Mouse (Mus musculus): ENCODE measurements around the gene Gabbr1. TPM values are rescaled to one million over a fixed set of nuclear protein-coding genes. Genes with fewer than 3 reads are reported as not detected.
A peak's percentile ranks its signal among the peaks of the same experiment; 100 is the strongest.

The Gabbr1 gene
- 14.3 and 14.5 TPM in 2 replicates for polyA plus RNA-seq (2014; fragmentation: Nextera tagmentation; extraction: Ambion mirVana)

- WGBS: under 1% methylated on average over 43 of the region's 55 CpGs
- ATAC-seq (ENCODE audit: low FRiP score): peak; percentile 81
These were observed at the start of gene Gabbr1 for GRCm38 (mm10) chr17:37045611-37046311. TSS of gene Gabbr1 (plus strand) at chr17:37045966.

GRCm38 (mm10) chr17:36997033-36997735, 48.6 kb upstream of the Gabbr1 start:
- no peaks in the 10 kb centered on the region for H3K36me3 ChIP-seq (ENCODE audit: control insufficient read depth, insufficient read depth, low read length)
- peak; percentile 73; the same call in 1 of the 2 replicates for ATAC-seq (ENCODE audit: low FRiP score)
- H3K4me3 ChIP-seq (ENCODE audit: low read depth, low read length): no peak overlapping the region
- no peak overlapping the region for H3K27ac ChIP-seq (ENCODE audit: low read depth, low read length)
- no peak overlapping the region for H3K9ac ChIP-seq (ENCODE audit: low read length)
- H3K4me2 ChIP-seq: no peak overlapping the region
- 31% methylated on average over 7 of the region's 7 CpGs for WGBS
- H3K9me3 ChIP-seq (ENCODE audit: control insufficient read depth, low read length): no peaks in the 10 kb centered on the region
- DNase-seq (ENCODE audit: low spot score, missing footprints): peak; percentile 99
- H3K27me3 ChIP-seq (ENCODE audit: control insufficient read depth, insufficient read depth, low read length): no peaks in the 10 kb centered on the region
- H3K4me1 ChIP-seq (ENCODE audit: control insufficient read depth, insufficient read depth, low read length): no peaks in the 10 kb centered on the region

More at GRCm38 (mm10) chr17:37045611-37046311, at the start of gene Gabbr1:
- H3K4me1 ChIP-seq (ENCODE audit: control insufficient read depth, insufficient read depth, low read length): peaks cover 20% of the 10 kb centered on the region
- peaks cover 14% of the 10 kb centered on the region for H3K27me3 ChIP-seq (ENCODE audit: control insufficient read depth, insufficient read depth, low read length)
- DNase-seq (ENCODE audit: low spot score, missing footprints): peak; percentile 98
- H3K27ac ChIP-seq (ENCODE audit: low read depth, low read length): peak within 1 kb of the TSS; percentile 79
- H3K4me3 ChIP-seq (ENCODE audit: low read depth, low read length): peak within 1 kb of the TSS; percentile 79
- H3K9ac ChIP-seq (ENCODE audit: low read length): peak within 1 kb of the TSS; percentile 95
- H3K9me3 ChIP-seq (ENCODE audit: control insufficient read depth, low read length): no peaks in the 10 kb centered on the region
- H3K4me2 ChIP-seq: peak within 1 kb of the TSS; percentile 91
- no peaks in the 10 kb centered on the region for H3K36me3 ChIP-seq (ENCODE audit: control insufficient read depth, insufficient read depth, low read length)

- no peak overlapping the region for H3K4me2 ChIP-seq
- peak; percentile 45 for DNase-seq (ENCODE audit: low spot score, missing footprints)
- H3K4me1 ChIP-seq (ENCODE audit: control insufficient read depth, insufficient read depth, low read length): no peaks in the 10 kb centered on the region
- 76% methylated on average over 2 of the region's 2 CpGs for WGBS
- no peaks in the 10 kb centered on the region for H3K27me3 ChIP-seq (ENCODE audit: control insufficient read depth, insufficient read depth, low read length)
- H3K36me3 ChIP-seq (ENCODE audit: control insufficient read depth, insufficient read depth, low read length): no peaks in the 10 kb centered on the region
- no peak overlapping the region for H3K27ac ChIP-seq (ENCODE audit: low read depth, low read length)
- no peaks in the 10 kb centered on the region for H3K9me3 ChIP-seq (ENCODE audit: control insufficient read depth, low read length)
- ATAC-seq (ENCODE audit: low FRiP score): no peak
- H3K4me3 ChIP-seq (ENCODE audit: low read depth, low read length): no peak overlapping the region
- H3K9ac ChIP-seq (ENCODE audit: low read length): no peak overlapping the region
These were observed 47.3 kb upstream of the Gabbr1 start for GRCm38 (mm10) chr17:36998477-36998876.

GRCm38 (mm10) chr17:37000863-37001262, 44.9 kb upstream of the Gabbr1 start, which contains the start of gene Zfp57:
TSS of gene Zfp57 (plus strand) at chr17:37001163.
- no peak for ATAC-seq (ENCODE audit: low FRiP score)
- DNase-seq (ENCODE audit: low spot score, missing footprints): no peak
- H3K27me3 ChIP-seq (ENCODE audit: control insufficient read depth, insufficient read depth, low read length): no peaks in the 10 kb centered on the region
- no peak within 1 kb of the TSS for H3K27ac ChIP-seq (ENCODE audit: low read depth, low read length)
- H3K4me3 ChIP-seq (ENCODE audit: low read depth, low read length): no peak within 1 kb of the TSS
- H3K9me3 ChIP-seq (ENCODE audit: control insufficient read depth, low read length): no peaks in the 10 kb centered on the region
- peak within 1 kb of the TSS; percentile 78 for H3K4me2 ChIP-seq
- 95% methylated on average over 7 of the region's 7 CpGs for WGBS
- H3K9ac ChIP-seq (ENCODE audit: low read length): no peak within 1 kb of the TSS
- H3K36me3 ChIP-seq (ENCODE audit: control insufficient read depth, insufficient read depth, low read length): no peaks in the 10 kb centered on the region
- peaks cover 3% of the 10 kb centered on the region; the same call in 1 of the 2 replicates for H3K4me1 ChIP-seq (ENCODE audit: control insufficient read depth, insufficient read depth, low read length)

- Histone ChIP-seq H3K9ac (ENCODE audit: low read length) (peak overlapping the region; percentile 95), H3K4me3 (ENCODE audit: low read depth, low read length) (peak overlapping the region; percentile 62), H3K4me2 (peak overlapping the region; percentile 78), H3K4me1 (ENCODE audit: control insufficient read depth, insufficient read depth, low read length) (peaks cover 3% of the 10 kb centered on the region; the same call in 1 of the 2 replicates), H3K36me3 (ENCODE audit: control insufficient read depth, insufficient read depth, low read length) (no peaks in the 10 kb centered on the region; the same call in 1 of the 2 replicates), H3K27ac (ENCODE audit: low read depth, low read length) (peak overlapping the region; percentile 80), H3K27me3 (ENCODE audit: control insufficient read depth, insufficient read depth, low read length) (no peaks in the 10 kb centered on the region), H3K9me3 (ENCODE audit: control insufficient read depth, low read length) (no peaks in the 10 kb centered on the region)
- ATAC-seq (ENCODE audit: low FRiP score) (peak; percentile 87), DNase-seq (ENCODE audit: low spot score, missing footprints) (peak; percentile 98)
- WGBS: under 1% methylated on average over 49 of the region's 49 CpGs
These were observed 43.1 kb upstream of the Gabbr1 start for GRCm38 (mm10) chr17:37002364-37003330.

- Histone ChIP-seq H3K9me3 (ENCODE audit: control insufficient read depth, low read length) (no peaks in the 10 kb centered on the region), H3K27me3 (ENCODE audit: control insufficient read depth, insufficient read depth, low read length) (no peaks in the 10 kb centered on the region), H3K4me2 (peak overlapping the region; percentile 78), H3K4me3 (ENCODE audit: low read depth, low read length) (peak overlapping the region; percentile 62), H3K27ac (ENCODE audit: low read depth, low read length) (no peak overlapping the region), H3K9ac (ENCODE audit: low read length) (peak overlapping the region; percentile 95), H3K36me3 (ENCODE audit: control insufficient read depth, insufficient read depth, low read length) (no peaks in the 10 kb centered on the region; the same call in 1 of the 2 replicates), H3K4me1 (ENCODE audit: control insufficient read depth, insufficient read depth, low read length) (peaks cover 3% of the 10 kb centered on the region; the same call in 1 of the 2 replicates)
- no peak for DNase-seq (ENCODE audit: low spot score, missing footprints)
- 45% methylated on average over 4 of the region's 4 CpGs for WGBS
- ATAC-seq (ENCODE audit: low FRiP score): no peak
These were observed 42.4 kb upstream of the Gabbr1 start for GRCm38 (mm10) chr17:37003366-37003765.

- Histone ChIP-seq H3K9me3 (ENCODE audit: control insufficient read depth, low read length) (no peaks in the 10 kb centered on the region), H3K4me2 (no peak overlapping the region), H3K36me3 (ENCODE audit: control insufficient read depth, insufficient read depth, low read length) (peaks cover 10% of the 10 kb centered on the region; the same call in 1 of the 2 replicates), H3K4me3 (ENCODE audit: low read depth, low read length) (no peak overlapping the region), H3K9ac (ENCODE audit: low read length) (no peak overlapping the region), H3K4me1 (ENCODE audit: control insufficient read depth, insufficient read depth, low read length) (peaks cover 3% of the 10 kb centered on the region; the same call in 1 of the 2 replicates), H3K27me3 (ENCODE audit: control insufficient read depth, insufficient read depth, low read length) (no peaks in the 10 kb centered on the region), H3K27ac (ENCODE audit: low read depth, low read length) (no peak overlapping the region)
- ATAC-seq (ENCODE audit: low FRiP score): no peak
- 93% methylated on average over 6 of the region's 6 CpGs for WGBS
- DNase-seq (ENCODE audit: low spot score, missing footprints): peak; percentile 14
These were observed 37.6 kb upstream of the Gabbr1 start for GRCm38 (mm10) chr17:37008161-37008560.

- Histone ChIP-seq H3K27ac (ENCODE audit: low read depth, low read length) (no peak overlapping the region), H3K27me3 (ENCODE audit: control insufficient read depth, insufficient read depth, low read length) (no peaks in the 10 kb centered on the region), H3K4me1 (ENCODE audit: control insufficient read depth, insufficient read depth, low read length) (no peaks in the 10 kb centered on the region), H3K36me3 (ENCODE audit: control insufficient read depth, insufficient read depth, low read length) (peaks cover 10% of the 10 kb centered on the region; the same call in 1 of the 2 replicates), H3K4me2 (no peak overlapping the region), H3K9me3 (ENCODE audit: control insufficient read depth, low read length) (no peaks in the 10 kb centered on the region), H3K9ac (ENCODE audit: low read length) (no peak overlapping the region), H3K4me3 (ENCODE audit: low read depth, low read length) (no peak overlapping the region)
- no peak for ATAC-seq (ENCODE audit: low FRiP score)
- DNase-seq (ENCODE audit: low spot score, missing footprints): no peak
- WGBS: 95% methylated on average over 17 of the region's 17 CpGs
These were observed 36.2 kb upstream of the Gabbr1 start for GRCm38 (mm10) chr17:37009460-37010042.

Data from midbrain, embryonic 11.5 days (tissue).